Mouse (Mus musculus) CH12.LX (cell line): Measurements from ENCODE around the gene Nfia.

Experiments used
- CTCF ChIP-seq, 2 experiments: IDR thresholded peaks in 1 of 2; conservative IDR thresholded peaks in 1 of 2; 2 replicates each; pipeline ENCODE4 v1.5.1; 2011 to 2012; ENCODE audit warnings: low read depth in 2 of 2, low read length in 2 of 2, improper control_type of control experiment in 1 of 2, inconsistent platforms in 1 of 2, mild to moderate bottlenecking in 1 of 2, moderate library complexity in 1 of 2
- MAZ ChIP-seq: IDR thresholded peaks from 2 replicates; pipeline ENCODE4 v1.6.1; 2012; ENCODE audit warnings: low read depth, mild to moderate bottlenecking, inconsistent platforms, low read length, improper control_type of control experiment, moderate library complexity
- NELFE ChIP-seq: IDR thresholded peaks from 2 replicates; pipeline ENCODE4 v1.6.1; 2011; ENCODE audit warnings: low read depth, low read length, improper control_type of control experiment
- POLR2A ChIP-seq: IDR thresholded peaks from 2 replicates; pipeline ENCODE4 v1.6.1; 2011; ENCODE audit warnings: low read depth, mild to moderate bottlenecking, improper control_type of control experiment, low read length
- UBTF ChIP-seq: IDR thresholded peaks from 2 replicates; pipeline ENCODE4 v1.6.1; 2012; ENCODE audit warnings: low read depth, mild to moderate bottlenecking, inconsistent platforms, low read length, improper control_type of control experiment, moderate library complexity

- TF ChIP-seq UBTF (no peak), NELFE (no peak), MAZ (no peak), CTCF (conservative IDR thresholded peaks at IDR 0.05 in 1 of 2, IDR thresholded peaks at IDR 0.05 in 1 of 2; ENCODE audit: low read depth in 2 of 2, low read length in 2 of 2) (no peak), POLR2A (no peak)
These were observed 4.7 kb downstream of the Nfia start for GRCm38 (mm10) chr4:97777081-97777705.
